Mouse (Mus musculus) kidney, adult 18-20 months (tissue): ENCODE measurements at regions not wholly inside any gene's neighbourhood (a gene's known extent, or its start where the extent isn't known, plus 50 kb on each side); places are given as distances from the start of the nearest gene placed in this dataset.
A peak's percentile ranks its signal among the peaks of the same experiment; 100 is the strongest.

Experiments
- DNase-seq: peaks from one replicate; pipeline ENCODE4 v3.0.0; 2021

- no peak for DNase-seq
Observed at GRCm38 (mm10) chr13:28692587-28692986, 260.9 kb downstream of the Sox4 start.

GRCm38 (mm10) chr13:28690511-28691160 is 262.9 kb downstream of the Sox4 start:
- no peak for DNase-seq

- DNase-seq: no peak
Observed at GRCm38 (mm10) chr13:28687838-28688237, 265.7 kb downstream of the Sox4 start.

GRCm38 (mm10) chr13:28684311-28684710 is 269.2 kb downstream of the Sox4 start:
- DNase-seq: no peak

GRCm38 (mm10) chr13:28680266-28680665 is 273.2 kb downstream of the Sox4 start:
- DNase-seq: no peak

- DNase-seq: no peak
Observed at GRCm38 (mm10) chr13:28673622-28674021, 279.9 kb downstream of the Sox4 start.

GRCm38 (mm10) chr13:28671543-28671942 is 282.0 kb downstream of the Sox4 start:
- peak; percentile 50 for DNase-seq

GRCm38 (mm10) chr13:28669832-28670585 is 283.5 kb downstream of the Sox4 start:
- DNase-seq: no peak

- DNase-seq: no peak
Observed at GRCm38 (mm10) chr13:28666832-28667231, 286.7 kb downstream of the Sox4 start.

GRCm38 (mm10) chr13:28665150-28665549 is 288.4 kb downstream of the Sox4 start:
- no peak for DNase-seq

- no peak for DNase-seq
Observed at GRCm38 (mm10) chr13:28664698-28665097, 288.8 kb downstream of the Sox4 start.

GRCm38 (mm10) chr13:28663950-28664681 is 289.4 kb downstream of the Sox4 start:
- DNase-seq: no peak

GRCm38 (mm10) chr13:28663459-28663858 is 290.1 kb downstream of the Sox4 start:
- DNase-seq: peak; percentile 42

- peak; percentile 20 for DNase-seq
Observed at GRCm38 (mm10) chr13:28662316-28662752, 291.2 kb downstream of the Sox4 start.

- no peak for DNase-seq
Observed at GRCm38 (mm10) chr13:28660151-28660550, 293.4 kb downstream of the Sox4 start.

GRCm38 (mm10) chr13:28658652-28659051 is 294.9 kb downstream of the Sox4 start:
- DNase-seq: no peak

- no peak for DNase-seq
Observed at GRCm38 (mm10) chr13:28654883-28655282, 298.6 kb downstream of the Sox4 start.

GRCm38 (mm10) chr13:28653362-28653761 is 300.2 kb downstream of the Sox4 start:
- no peak for DNase-seq

- peak; percentile 53 for DNase-seq
Observed at GRCm38 (mm10) chr13:28651810-28652209, 301.7 kb downstream of the Sox4 start.

- no peak for DNase-seq
Observed at GRCm38 (mm10) chr13:28645881-28646280, 307.6 kb downstream of the Sox4 start.

- no peak for DNase-seq
Observed at GRCm38 (mm10) chr13:28644846-28645574, 308.5 kb downstream of the Sox4 start.

- DNase-seq: no peak
Observed at GRCm38 (mm10) chr13:28640826-28641225, 312.7 kb downstream of the Sox4 start.
